25 mouse cellular contexts compared by ENCODE assay signal in the genomic region with DNA sequence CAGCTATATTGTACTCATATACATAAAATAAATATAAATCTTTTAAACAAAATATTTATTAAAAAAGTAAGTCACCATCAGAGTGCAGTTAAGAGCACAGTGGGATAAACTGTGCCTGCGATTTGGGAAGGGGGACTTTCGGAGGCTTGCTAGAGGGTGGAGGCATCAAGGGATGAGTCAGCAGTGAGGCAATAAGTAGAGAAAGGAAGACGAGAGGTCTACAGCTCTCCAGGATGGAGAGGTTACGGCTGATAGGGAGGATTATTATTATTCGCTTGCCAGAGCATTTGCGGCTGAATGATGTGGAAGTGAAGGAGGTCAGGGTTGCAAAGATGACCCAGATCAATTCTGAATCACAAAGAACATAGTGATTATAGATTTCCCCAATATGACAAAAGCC. TPM values are rescaled to one million over a fixed set of nuclear protein-coding genes. Genes with fewer than 3 reads are reported as not detected.
DNase-seq lines count a peak whose midpoint lies in the region; ATAC-seq and TF ChIP-seq lines count a peak whose summit lies in the region.
"Had no signal": no experiment of that assay in that cellular context is flagged by ENCODE, and none has a peak within 500 bp of the region (broad histone marks: within the 10 kb centered on the region; RNA-seq: fewer than 3 reads in every experiment).

No protein-coding gene starts in this region.

- ATAC-seq in activated CD4-positive, CD25-positive, alpha-beta regulatory T cell, adult 4 months: peak; percentile 43
- peak; percentile 70 for ATAC-seq in inflammation-experienced regulatory T-cells, adult 6 months
- no peak for ATAC-seq in intestine, embryonic 16.5 days
- ATAC-seq: forebrain, embryonic 13.5 days; forebrain, embryonic 16.5 days; hindbrain, embryonic 16.5 days had no signal

- no peaks in the 10 kb centered on the region for H3K36me3 ChIP-seq in intestine, embryonic 16.5 days (ENCODE audit: control insufficient read depth, insufficient read depth, low read length)
- H3K36me3 ChIP-seq: forebrain, embryonic 10.5 days; hindbrain, embryonic 10.5 days; hindbrain, embryonic 13.5 days had no signal

- no peak overlapping the region for H3K4me3 ChIP-seq in layer of hippocampus, adult 2 months
- no peak overlapping the region for H3K4me3 ChIP-seq in intestine, embryonic 16.5 days (ENCODE audit: low read length)
- H3K4me3 ChIP-seq: forebrain, embryonic 10.5 days; forebrain, embryonic 13.5 days; hindbrain, embryonic 10.5 days; hindbrain, embryonic 13.5 days had no signal

- no peaks in the 10 kb centered on the region for H3K9me3 ChIP-seq in intestine, embryonic 16.5 days (ENCODE audit: control insufficient read depth, low read length)
- H3K9me3 ChIP-seq: forebrain, embryonic 10.5 days; forebrain, embryonic 13.5 days; hindbrain, embryonic 10.5 days; hindbrain, embryonic 13.5 days had no signal

- H3K27me3 ChIP-seq in intestine, embryonic 16.5 days (replicated peaks; ENCODE audit: control insufficient read depth, insufficient read depth, low read length): no peaks in the 10 kb centered on the region
- H3K27me3 ChIP-seq: forebrain, embryonic 13.5 days; hindbrain, embryonic 13.5 days had no signal

- 80% methylated on average over 6 of the region's 6 CpGs for WGBS in intestine, embryonic 16.5 days

- no peak for TF ChIP-seq CTCF in layer of hippocampus, adult 2 months (conservative IDR thresholded peaks at IDR 0.05)

- no peak for DNase-seq in layer of hippocampus, adult 2 months (ENCODE audit: low spot score in 2 of 2)
- DNase-seq in layer of hippocampus, adult 9-10 months (ENCODE audit: low spot score): no peak
- peak; percentile 13 for DNase-seq in CD4-positive, CD25-positive, alpha-beta regulatory T cell, adult 2 months (ENCODE audit: low read depth, low spot score)
- no peak for DNase-seq in ovary, adult 18-20 months (ENCODE audit: low spot score)
- no peak for DNase-seq in thymus, postnatal 10 days (ENCODE audit: low spot score in 2 of 2)
- DNase-seq: adrenal gland, postnatal 10 days; adrenal gland, postnatal 36 days; cerebellum, adult 8-10 months; cerebellum, postnatal 10 days; cerebellum, postnatal 36 days; gastrocnemius, postnatal 10 days; gastrocnemius, postnatal 36 days; heart, adult 11 months; heart, postnatal 36 days; kidney, adult 18-20 months had no signal

- H3K4me2 ChIP-seq in intestine, embryonic 16.5 days (ENCODE audit: low read depth, low read length): no peak overlapping the region
- H3K4me2 ChIP-seq: forebrain, embryonic 13.5 days; heart, embryonic 11.5 days; hindbrain, embryonic 13.5 days had no signal

- no peak overlapping the region for H3K9ac ChIP-seq in intestine, embryonic 16.5 days (ENCODE audit: low read depth, low read length)
- H3K9ac ChIP-seq: forebrain, embryonic 13.5 days; hindbrain, embryonic 13.5 days had no signal

- H3K27ac ChIP-seq in layer of hippocampus, adult 2 months: peak overlapping the region; percentile 86
- no peak overlapping the region for H3K27ac ChIP-seq in intestine, embryonic 16.5 days (ENCODE audit: low read length)
- H3K27ac ChIP-seq: forebrain, embryonic 10.5 days; forebrain, embryonic 13.5 days; hindbrain, embryonic 10.5 days; hindbrain, embryonic 13.5 days had no signal

- no peaks in the 10 kb centered on the region for H3K4me1 ChIP-seq in intestine, embryonic 16.5 days (ENCODE audit: control insufficient read depth, insufficient read depth, low read length)
- H3K4me1 ChIP-seq: forebrain, embryonic 10.5 days; forebrain, embryonic 13.5 days; hindbrain, embryonic 10.5 days; hindbrain, embryonic 13.5 days had no signal

RNA-seq across cellular contexts. Expression of a gene that starts 22.5 kb away (rescaled TPM):
- total RNA-seq in layer of hippocampus, adult 2 months (2021): 100 to 1,000 TPM; 263 to 265 TPM
- polyA plus RNA-seq in activated CD4-positive, CD25-positive, alpha-beta regulatory T cell, adult 4 months (2017; shearing (Covaris generic)): 100 to 1,000 TPM; 425 to 492 TPM
- 100 to 1,000 TPM; 405 to 568 (median 467) TPM for polyA plus RNA-seq in inflammation-experienced regulatory T-cells, adult 6 months (2017; shearing (Covaris generic))
- polyA plus RNA-seq in intestine, embryonic 16.5 days (2015; fragmentation: Nextera tagmentation; extraction: Ambion mirVana): 197 and 208 TPM in 2 replicates
